18 mouse cellular contexts compared by ENCODE assay signal in the genomic region with DNA sequence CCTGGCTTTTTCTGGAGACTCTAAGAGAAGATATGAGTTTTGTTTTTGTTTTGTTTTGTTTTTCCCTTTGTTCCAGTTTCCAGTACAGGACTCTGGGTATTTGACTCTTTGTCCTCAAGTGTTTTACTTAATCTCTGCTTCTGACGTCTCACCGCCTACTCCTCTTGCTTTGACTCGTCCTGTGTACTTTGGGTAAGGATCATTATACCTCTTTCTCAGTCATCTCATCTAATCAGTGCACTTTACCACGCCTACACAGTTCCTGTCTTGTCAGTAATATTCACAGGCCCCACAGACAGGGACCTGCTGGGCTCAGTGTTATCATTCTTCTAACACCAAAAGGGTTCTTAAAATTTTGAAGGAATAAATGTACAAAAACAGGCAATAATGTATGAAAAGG.
DNase-seq lines count a peak whose midpoint lies in the region; ATAC-seq lines count a peak whose summit lies in the region.
"Had no signal": no experiment of that assay in that cellular context is flagged by ENCODE, and none has a peak within 500 bp of the region (broad histone marks: within the 10 kb centered on the region; RNA-seq: fewer than 3 reads in every experiment).

No protein-coding gene starts in this region.

- peak; percentile 62 for ATAC-seq in CD4-positive, CD25-positive, alpha-beta regulatory T cell, adult 4 months
- peak; percentile 30 for ATAC-seq in activated CD4-positive, CD25-positive, alpha-beta regulatory T cell, adult 4 months
- ATAC-seq in inflammation-experienced regulatory T-cells, adult 6 months = peak; percentile 64
- ATAC-seq: forebrain, embryonic 13.5 days; forebrain, embryonic 15.5 days; forebrain, postnatal 0 days; Patski had no signal

- peak; percentile 84 for DNase-seq in CD4-positive helper T cell, adult 2 months (ENCODE audit: low read depth, low spot score)
- DNase-seq in cerebellum, postnatal 14 days = no peak
- no peak for DNase-seq in adrenal gland, postnatal 14 days
- DNase-seq in adrenal gland, adult 2 months = no peak
- DNase-seq: adrenal gland, adult 8-10 months; adrenal gland, postnatal 25 days; B cell, adult 2 months; cerebellum, adult 11-12 months; cerebellum, adult 2 months; cerebellum, adult 9-10 months; cerebellum, postnatal 36 days; forebrain, postnatal 0 days had no signal
